Mouse (Mus musculus): ENCODE data around the gene Npas2.

The Npas2 gene

DNA sequence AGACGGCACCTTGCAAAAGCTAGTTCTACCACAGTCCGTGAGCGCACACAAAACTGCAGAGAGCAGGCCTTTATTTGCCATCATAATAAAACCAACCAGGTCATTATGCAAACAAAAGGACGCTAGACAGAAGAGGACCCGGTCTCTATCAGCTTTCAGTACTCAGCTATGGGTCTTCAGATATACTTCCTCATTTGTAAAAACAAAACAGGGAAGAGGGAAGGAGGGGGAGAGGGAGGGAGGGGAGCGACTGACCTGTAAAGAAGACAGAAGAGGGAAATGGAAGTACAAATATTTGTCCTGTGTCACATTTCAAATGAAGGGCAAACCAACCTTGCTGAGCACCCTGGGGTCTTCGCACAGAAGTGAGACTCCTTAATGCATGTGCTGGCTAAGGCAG lies 215.1 kb downstream of the Npas2 start:
- no peak for DNase-seq (ENCODE audit: extremely low spot score, low spot score)

DNA sequence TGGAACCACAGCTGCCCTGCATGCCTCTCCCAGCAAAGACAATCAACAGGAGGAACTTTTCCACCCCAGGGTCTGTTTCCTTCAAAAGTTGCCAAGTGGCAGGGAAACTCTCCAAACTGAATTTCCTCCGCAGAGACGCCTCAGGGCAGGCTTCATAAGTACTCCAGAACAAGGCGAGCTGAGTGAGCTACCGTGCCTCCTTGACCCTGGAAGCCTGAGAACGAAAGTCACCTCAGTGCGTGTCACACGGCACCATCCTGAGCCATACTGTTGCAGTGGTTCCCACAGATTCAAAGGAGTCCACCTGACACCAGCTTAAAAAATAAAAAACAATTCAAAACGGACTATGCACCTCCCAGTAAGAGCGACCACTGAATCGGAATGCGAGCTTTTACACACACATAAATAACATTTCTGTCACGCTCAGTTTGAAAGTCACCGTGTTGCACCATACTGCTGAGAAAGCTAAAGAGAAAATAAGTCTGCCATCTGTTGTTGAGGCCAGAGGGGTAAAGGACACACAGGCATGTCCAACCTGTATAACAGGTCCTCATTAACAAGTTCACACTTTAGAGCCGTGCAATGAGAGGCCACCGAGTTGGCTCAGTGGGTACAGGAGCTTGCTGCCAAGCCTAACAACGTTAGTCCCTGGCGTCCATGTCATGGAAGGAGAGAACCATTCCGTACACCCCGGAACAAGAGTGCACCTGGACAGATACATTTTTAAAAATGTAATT lies 216.7 kb downstream of the Npas2 start:
- DNase-seq (ENCODE audit: extremely low spot score, low spot score): no peak
